Mouse (Mus musculus) liver, embryonic 11.5 days (tissue): Measurements from ENCODE around the gene Tprg. TPM values are rescaled to one million over a fixed set of nuclear protein-coding genes. Genes with fewer than 3 reads are reported as not detected.

ENCODE experiments used
- ATAC-seq: fragments of 200-750 bp; cut with Nextera tagmentation; replicated peaks from 2 replicates; pipeline ENCODE4 v1.8.0; 2017; ENCODE audit warnings: moderate number of reproducible peaks, mild to moderate bottlenecking, moderate TSS enrichment, moderate library complexity; ENCODE audit not compliant: low FRiP score
- DNase-seq: peaks from one replicate; pipeline ENCODE4 v3.0.0-alpha.2; 2017; ENCODE audit warnings: low spot score
- H3K27ac ChIP-seq: fragments of 300-500 bp; sonication (generic); 2 replicates; pipeline ENCODE4 v1.5.1; 2014; ENCODE audit warnings: mild to moderate bottlenecking, low read depth, low read length, control low read depth
- H3K27me3 ChIP-seq: fragments of 300-500 bp; sonication (generic); replicated peaks from 2 replicates; pipeline ENCODE4 v1.6.1; 2014; ENCODE audit warnings: low read length, mixed read lengths; ENCODE audit not compliant: control insufficient read depth, insufficient read depth
- H3K36me3 ChIP-seq: fragments of 300-500 bp; sonication (generic); 2 replicates; pipeline ENCODE4 v1.6.1; 2014; ENCODE audit warnings: mild to moderate bottlenecking, low read length, moderate library complexity, mixed read lengths; ENCODE audit not compliant: control insufficient read depth, insufficient read depth
- H3K4me1 ChIP-seq: fragments of 300-500 bp; sonication (generic); replicated peaks from 2 replicates; pipeline ENCODE4 v1.6.1; 2014; ENCODE audit warnings: low read length, mixed read lengths; ENCODE audit not compliant: control insufficient read depth, insufficient read depth
- H3K4me2 ChIP-seq: fragments of 300-500 bp; sonication (generic); 2 replicates; pipeline ENCODE4 v1.6.1; 2014; ENCODE audit warnings: mild to moderate bottlenecking, control low read depth, moderate library complexity
- H3K4me3 ChIP-seq: fragments of 300-500 bp; sonication (generic); 2 replicates; pipeline ENCODE4 v1.5.1; 2014; ENCODE audit warnings: low read depth, low read length, control low read depth
- H3K9ac ChIP-seq: fragments of 300-500 bp; sonication (generic); 2 replicates; pipeline ENCODE4 v1.6.1; 2014; ENCODE audit warnings: low read depth, low read length, control low read depth
- H3K9me3 ChIP-seq: fragments of 300-500 bp; sonication (generic); 2 replicates; pipeline ENCODE4 v1.6.1; 2016; ENCODE audit warnings: low read length, inconsistent platforms, mixed read lengths; ENCODE audit not compliant: control insufficient read depth
- WGBS: fragments of 180-500 bp; shearing (Covaris S2); extraction: QIAGEN DNeasy Blood & Tissue Kit; methylation state at CpG from one replicate; pipeline ENCODE4 v1.1.7; 2014; 5-methylcytosine and 5-hydroxymethylcytosine counted together
- polyA plus RNA-seq: library from polyadenylated mRNA; unstranded; fragments of >200 nt; fragmentation: Nextera tagmentation; extraction: Ambion mirVana; gene quantifications from 2 replicates; pipeline ENCODE4 v1.2.1, GENCODE M21; 2014

The Tprg gene
- polyA plus RNA-seq, 1 experiment from 2014 or later: not detected

DNA sequence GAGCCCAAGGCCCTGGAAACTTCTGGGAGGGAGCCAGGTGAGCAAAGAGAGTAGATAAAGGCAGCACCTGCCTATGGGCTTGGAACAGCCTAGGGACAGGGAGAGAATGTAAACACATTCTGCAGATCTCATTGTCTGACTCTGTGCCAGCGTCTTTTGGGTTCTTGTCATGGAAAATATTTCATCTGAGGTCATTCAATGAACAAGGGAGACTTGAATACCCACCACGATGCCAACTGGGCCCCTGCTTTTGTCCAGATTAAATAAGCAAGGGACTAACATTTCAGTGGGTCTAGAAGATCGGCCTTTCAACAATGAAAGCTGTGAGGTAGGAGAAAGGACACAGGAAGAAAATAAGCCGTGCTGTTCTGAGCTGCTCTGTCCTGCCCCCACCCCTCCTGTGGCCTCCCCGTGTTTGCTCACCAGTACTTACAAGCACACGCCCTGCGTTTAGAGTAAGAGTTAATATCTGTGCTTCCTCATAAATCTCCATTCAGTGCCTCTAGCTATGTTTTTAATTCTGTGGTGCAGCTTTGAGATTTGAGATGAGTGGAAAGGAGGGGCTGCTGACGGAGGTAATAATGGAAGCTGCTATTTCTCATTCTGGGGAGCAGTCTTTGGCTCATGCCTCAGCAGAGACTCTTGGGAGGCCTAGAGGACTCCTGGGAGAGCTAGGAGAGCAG is 120.7 kb downstream of the Tprg start:
- WGBS: 64% methylated on average over 8 of the region's 8 CpGs

GRCm38 (mm10) chr16:25408032-25408431 is 121.4 kb downstream of the Tprg start:
- 76% methylated on average over 6 of the region's 6 CpGs for WGBS
- H3K4me1 ChIP-seq: no peaks in the 10 kb centered on the region
- no peak overlapping the region for H3K4me3 ChIP-seq
- H3K4me2 ChIP-seq: no peak overlapping the region
- DNase-seq (no peak), ATAC-seq (no peak)
- H3K9me3 ChIP-seq: no peaks in the 10 kb centered on the region; the same call in 1 of the 2 replicates
- no peak overlapping the region for H3K9ac ChIP-seq
- H3K36me3 ChIP-seq: no peaks in the 10 kb centered on the region
- H3K27ac ChIP-seq: no peak overlapping the region
- H3K27me3 ChIP-seq: no peaks in the 10 kb centered on the region

More for the DNA sequence above, 120.7 kb downstream of the Tprg start:
- Histone ChIP-seq H3K36me3 (no peaks in the 10 kb centered on the region), H3K9ac (no peak overlapping the region), H3K4me1 (no peaks in the 10 kb centered on the region), H3K27me3 (no peaks in the 10 kb centered on the region), H3K4me3 (no peak overlapping the region), H3K4me2 (no peak overlapping the region), H3K9me3 (no peaks in the 10 kb centered on the region; the same call in 1 of the 2 replicates), H3K27ac (no peak overlapping the region)
- ATAC-seq (no peak), DNase-seq (no peak)

DNA sequence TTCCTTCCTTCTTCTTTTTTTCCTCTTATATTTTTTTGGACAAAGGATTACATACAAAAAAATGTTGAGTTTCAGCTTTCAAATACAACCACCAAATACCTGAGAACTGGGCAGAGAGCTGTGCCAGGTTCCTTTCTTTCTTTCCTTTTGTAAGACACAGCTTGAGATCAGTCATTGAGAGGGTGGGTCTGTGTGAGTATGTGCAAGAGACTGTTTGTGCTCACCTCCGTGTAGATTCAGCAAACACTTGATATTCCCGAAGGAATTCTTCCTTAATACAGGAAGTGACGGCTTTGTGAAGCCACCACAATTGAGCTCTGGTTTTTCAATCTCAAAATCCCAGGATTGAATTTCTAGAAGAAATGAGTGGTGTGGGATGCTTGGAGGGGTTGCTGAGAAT is 124.7 kb downstream of the Tprg start:
- Histone ChIP-seq H3K36me3 (no peaks in the 10 kb centered on the region), H3K9me3 (no peaks in the 10 kb centered on the region; the same call in 1 of the 2 replicates), H3K4me3 (no peak overlapping the region), H3K4me1 (no peaks in the 10 kb centered on the region), H3K27me3 (no peaks in the 10 kb centered on the region), H3K9ac (no peak overlapping the region), H3K4me2 (no peak overlapping the region), H3K27ac (no peak overlapping the region)
- ATAC-seq: no peak
- 77% methylated on average over 3 of the region's 3 CpGs for WGBS
- DNase-seq: no peak

GRCm38 (mm10) chr16:25413885-25414284 is 127.3 kb downstream of the Tprg start:
- no peaks in the 10 kb centered on the region for H3K27me3 ChIP-seq
- H3K4me2 ChIP-seq: no peak overlapping the region
- no peak overlapping the region for H3K4me3 ChIP-seq
- DNase-seq (no peak), ATAC-seq (no peak)
- H3K9me3 ChIP-seq: no peaks in the 10 kb centered on the region
- no peaks in the 10 kb centered on the region for H3K36me3 ChIP-seq
- H3K4me1 ChIP-seq: no peaks in the 10 kb centered on the region
- WGBS: 59% methylated on average over 1 of the region's 1 CpGs
- no peak overlapping the region for H3K27ac ChIP-seq
- H3K9ac ChIP-seq: no peak overlapping the region

DNA sequence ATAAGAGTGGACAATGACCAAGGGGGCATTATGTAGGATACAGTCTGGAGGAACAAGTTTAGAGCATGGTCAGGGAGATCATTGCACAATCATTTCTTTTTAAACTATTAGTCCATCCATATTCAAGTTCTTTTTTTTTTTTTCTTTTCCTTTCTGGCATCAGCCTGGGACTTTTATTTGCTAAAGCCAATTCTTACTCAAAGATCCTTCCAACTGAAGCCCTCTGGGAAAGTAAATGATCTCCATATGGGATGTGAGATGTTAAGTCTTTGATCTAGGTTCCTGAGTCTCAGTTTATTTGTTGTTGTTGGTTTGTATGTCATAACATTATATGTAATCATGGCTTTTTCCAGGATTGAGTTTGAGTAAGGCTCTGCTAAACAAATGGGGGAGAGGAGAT is 128.6 kb downstream of the Tprg start:
- no peak overlapping the region for H3K4me2 ChIP-seq
- H3K4me1 ChIP-seq: no peaks in the 10 kb centered on the region
- H3K36me3 ChIP-seq: no peaks in the 10 kb centered on the region
- no peak for ATAC-seq
- H3K9me3 ChIP-seq: no peaks in the 10 kb centered on the region
- no peaks in the 10 kb centered on the region for H3K27me3 ChIP-seq
- DNase-seq: no peak
- no peak overlapping the region for H3K9ac ChIP-seq
- H3K4me3 ChIP-seq: no peak overlapping the region
- no peak overlapping the region for H3K27ac ChIP-seq

DNA sequence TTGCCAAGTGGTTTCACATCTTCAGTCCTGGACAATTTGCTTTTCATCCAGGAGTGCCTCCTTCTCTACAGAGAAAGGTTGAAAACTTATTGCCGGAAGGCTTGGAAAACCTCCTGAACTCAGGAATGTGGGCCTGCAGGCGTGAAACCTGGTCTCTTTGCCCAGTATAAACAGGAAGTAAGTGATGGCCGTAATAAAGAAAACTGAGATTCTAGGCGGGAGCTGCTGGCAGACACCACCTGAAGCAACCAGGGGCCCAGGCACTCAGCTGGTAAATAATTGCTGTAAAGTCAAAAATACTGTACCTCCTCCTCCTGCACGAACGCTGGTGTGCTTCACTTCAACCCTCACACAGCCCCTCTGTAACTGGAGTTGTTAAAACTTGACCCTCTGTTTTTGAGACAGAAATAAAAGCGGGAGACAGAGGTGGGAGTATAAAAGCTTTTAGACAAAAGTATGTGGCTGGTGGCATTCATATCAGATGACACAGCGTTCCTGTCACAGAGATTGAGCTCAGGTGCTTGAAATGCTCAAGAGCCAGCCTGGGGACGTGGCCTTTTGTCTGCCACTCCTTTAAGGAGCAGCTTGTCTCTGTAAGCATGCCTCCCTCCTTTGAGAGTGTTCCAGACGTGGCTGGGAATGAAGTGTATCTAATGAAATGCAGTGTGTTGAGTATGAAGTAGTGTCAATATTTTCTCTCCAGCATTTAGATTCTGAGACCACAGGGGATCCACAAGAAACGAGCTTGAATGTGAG is 131.4 kb downstream of the Tprg start:
- H3K27ac ChIP-seq: no peak overlapping the region

GRCm38 (mm10) chr16:25422997-25423396 is 136.4 kb downstream of the Tprg start:
- H3K36me3 ChIP-seq: no peaks in the 10 kb centered on the region
- no peaks in the 10 kb centered on the region for H3K4me1 ChIP-seq
- DNase-seq: no peak
- H3K9me3 ChIP-seq: no peaks in the 10 kb centered on the region
- H3K4me3 ChIP-seq: no peak overlapping the region
- ATAC-seq: no peak
- H3K4me2 ChIP-seq: no peak overlapping the region
- WGBS: 75% methylated on average over 4 of the region's 4 CpGs
- H3K27ac ChIP-seq: no peak overlapping the region
- H3K27me3 ChIP-seq: no peaks in the 10 kb centered on the region
- no peak overlapping the region for H3K9ac ChIP-seq

More for the DNA sequence above, 131.4 kb downstream of the Tprg start:
- no peaks in the 10 kb centered on the region for H3K27me3 ChIP-seq
- H3K9ac ChIP-seq: no peak overlapping the region
- H3K4me1 ChIP-seq: no peaks in the 10 kb centered on the region
- ATAC-seq: no peak
- DNase-seq: no peak
- 49% methylated on average over 11 of the region's 11 CpGs for WGBS
- no peak overlapping the region for H3K4me3 ChIP-seq
- no peak overlapping the region for H3K4me2 ChIP-seq
- H3K9me3 ChIP-seq: no peaks in the 10 kb centered on the region
- no peaks in the 10 kb centered on the region for H3K36me3 ChIP-seq

GRCm38 (mm10) chr16:25424001-25424400 is 137.4 kb downstream of the Tprg start:
- H3K9me3 ChIP-seq: no peaks in the 10 kb centered on the region
- no peak for DNase-seq
- H3K4me3 ChIP-seq: no peak overlapping the region
- no peaks in the 10 kb centered on the region for H3K27me3 ChIP-seq
- no peaks in the 10 kb centered on the region for H3K4me1 ChIP-seq
- WGBS: 72% methylated on average over 4 of the region's 4 CpGs
- no peaks in the 10 kb centered on the region for H3K36me3 ChIP-seq
- ATAC-seq: no peak
- H3K4me2 ChIP-seq: no peak overlapping the region
- H3K9ac ChIP-seq: no peak overlapping the region
- H3K27ac ChIP-seq: no peak overlapping the region

DNA sequence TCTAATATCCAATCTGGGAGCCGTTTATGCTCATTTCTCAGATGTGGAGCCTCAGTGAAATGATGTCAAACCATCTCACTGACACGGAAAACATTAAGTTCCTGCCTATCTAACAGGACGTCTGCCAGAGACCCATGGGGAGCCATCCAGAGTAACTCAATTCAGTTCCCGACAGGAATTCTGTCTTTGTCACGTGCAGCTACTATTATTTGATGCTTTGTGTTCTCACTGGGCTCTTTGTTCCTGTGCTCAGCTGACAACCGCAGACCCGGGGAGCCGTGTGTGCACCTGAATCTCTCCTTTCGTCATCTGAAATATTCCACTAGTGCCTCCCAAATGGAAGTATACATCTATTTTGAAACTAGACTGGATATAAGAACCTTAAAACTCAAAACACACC is 138.3 kb downstream of the Tprg start:
- H3K4me1 ChIP-seq: no peaks in the 10 kb centered on the region
- no peak overlapping the region for H3K27ac ChIP-seq
- DNase-seq (no peak), ATAC-seq (no peak)
- no peak overlapping the region for H3K4me2 ChIP-seq
- WGBS: 84% methylated on average over 9 of the region's 9 CpGs
- H3K9ac ChIP-seq: no peak overlapping the region
- H3K9me3 ChIP-seq: no peaks in the 10 kb centered on the region
- no peaks in the 10 kb centered on the region for H3K36me3 ChIP-seq
- H3K4me3 ChIP-seq: no peak overlapping the region
- H3K27me3 ChIP-seq: no peaks in the 10 kb centered on the region
